Mouse (Mus musculus) liver, embryonic 16.5 days (tissue): ENCODE results near the gene Ola1. TPM values are rescaled to one million over a fixed set of nuclear protein-coding genes. Genes with fewer than 3 reads are reported as not detected.

ENCODE experiments used
- ATAC-seq: fragments of 200-750 bp; cut with Nextera tagmentation; 2 replicates; pipeline ENCODE4 v1.8.0; 2017; ENCODE audit warnings: low read depth, mild to moderate bottlenecking, moderate number of reproducible peaks, moderate library complexity
- H3K27ac ChIP-seq: fragments of 300-500 bp; sonication (generic); 2 replicates; pipeline ENCODE4 v1.5.1; 2014; ENCODE audit warnings: mild to moderate bottlenecking, low read length
- H3K27me3 ChIP-seq: fragments of 300-500 bp; sonication (generic); 2 replicates; pipeline ENCODE4 v1.6.1; 2014; ENCODE audit warnings: low read depth, low read length, mixed read lengths; ENCODE audit not compliant: control insufficient read depth, insufficient read depth
- H3K36me3 ChIP-seq: fragments of 300-500 bp; sonication (generic); 2 replicates; pipeline ENCODE4 v1.6.1; 2014; ENCODE audit warnings: mild to moderate bottlenecking; ENCODE audit not compliant: control insufficient read depth, insufficient read depth
- H3K4me1 ChIP-seq: fragments of 300-500 bp; sonication (generic); 2 replicates; pipeline ENCODE4 v1.6.1; 2014; ENCODE audit warnings: low read depth, low read length, mixed read lengths; ENCODE audit not compliant: control insufficient read depth
- H3K4me2 ChIP-seq: fragments of 300-500 bp; sonication (generic); 2 replicates; pipeline ENCODE4 v1.6.1; 2014; ENCODE audit warnings: low read depth, low read length, mixed read lengths
- H3K4me3 ChIP-seq: fragments of 300-500 bp; sonication (generic); 2 replicates; pipeline ENCODE4 v1.5.1; 2014; ENCODE audit warnings: low read depth, mild to moderate bottlenecking, low read length
- H3K9ac ChIP-seq: fragments of 300-500 bp; sonication (generic); 2 replicates; pipeline ENCODE4 v1.6.1; 2014; ENCODE audit warnings: low read depth, low read length
- H3K9me3 ChIP-seq: fragments of 300-500 bp; sonication (generic); replicated peaks from 2 replicates; pipeline ENCODE4 v1.6.1; 2016; ENCODE audit warnings: low read length; ENCODE audit not compliant: control insufficient read depth
- whole genome bisulfite sequencing: fragments of 180-500 bp; shearing (Covaris S2); extraction: QIAGEN DNeasy Blood & Tissue Kit; methylation state at CpG from one replicate; pipeline ENCODE4 v1.1.7; 2014; ENCODE audit not compliant: insufficient replicate concordance; 5-methylcytosine and 5-hydroxymethylcytosine counted together
- polyA plus RNA-seq: library from polyadenylated mRNA; unstranded; fragments of >200 nt; fragmentation: Nextera tagmentation; extraction: Ambion mirVana; gene quantifications from 2 replicates; pipeline ENCODE4 v1.2.1, GENCODE M21; 2015

Gene Ola1
- polyA plus RNA-seq, 1 experiment from 2014 or later: 29.7 TPM

DNA sequence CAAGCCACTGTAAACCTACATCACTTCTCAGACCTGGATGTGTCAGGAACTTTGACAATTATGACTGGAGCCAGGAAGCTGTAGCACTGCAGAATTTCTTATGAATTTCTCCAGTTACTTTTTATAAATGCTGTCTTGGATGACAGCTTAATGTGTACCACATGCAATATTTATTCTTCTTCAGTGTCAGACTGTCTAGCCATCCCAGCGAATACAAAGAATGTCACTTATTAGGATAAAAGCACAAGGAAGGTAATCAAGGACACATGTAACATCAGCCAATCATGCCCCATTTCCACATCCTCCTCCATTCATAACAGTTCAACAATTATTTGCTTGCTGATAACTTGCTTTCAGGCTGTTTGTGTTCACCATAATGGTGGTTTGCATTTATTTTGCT is 91.0 kb downstream of the Ola1 start:
- Histone ChIP-seq H3K27me3 (no peaks in the 10 kb centered on the region), H3K4me1 (no peaks in the 10 kb centered on the region), H3K27ac (no peak overlapping the region), H3K4me2 (no peak overlapping the region), H3K9me3 (no peaks in the 10 kb centered on the region), H3K9ac (no peak overlapping the region), H3K36me3 (no peaks in the 10 kb centered on the region), H3K4me3 (no peak overlapping the region)
- 83% methylated on average over 1 of the region's 1 CpGs for WGBS
- no peak for ATAC-seq

DNA sequence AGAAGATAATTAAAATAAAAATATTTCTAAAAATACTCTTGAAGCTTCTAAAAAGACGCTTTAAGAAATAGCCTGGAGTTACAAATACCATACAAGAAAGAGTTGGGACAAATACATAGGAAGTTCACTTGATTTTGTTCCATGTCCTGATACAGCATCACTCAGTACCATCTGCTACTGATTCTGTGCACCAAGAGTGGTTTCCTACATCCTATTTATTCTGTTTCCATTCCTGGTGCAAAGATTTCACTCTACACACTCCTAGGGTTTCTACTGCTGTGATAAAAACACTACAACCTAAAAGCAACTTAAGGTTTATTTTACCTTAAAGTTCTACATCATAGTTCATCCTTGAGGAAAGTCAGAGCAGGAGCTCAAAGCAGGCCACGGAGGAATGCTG is 99.9 kb downstream of the Ola1 start:
- 78% methylated on average over 2 of the region's 2 CpGs for WGBS

DNA sequence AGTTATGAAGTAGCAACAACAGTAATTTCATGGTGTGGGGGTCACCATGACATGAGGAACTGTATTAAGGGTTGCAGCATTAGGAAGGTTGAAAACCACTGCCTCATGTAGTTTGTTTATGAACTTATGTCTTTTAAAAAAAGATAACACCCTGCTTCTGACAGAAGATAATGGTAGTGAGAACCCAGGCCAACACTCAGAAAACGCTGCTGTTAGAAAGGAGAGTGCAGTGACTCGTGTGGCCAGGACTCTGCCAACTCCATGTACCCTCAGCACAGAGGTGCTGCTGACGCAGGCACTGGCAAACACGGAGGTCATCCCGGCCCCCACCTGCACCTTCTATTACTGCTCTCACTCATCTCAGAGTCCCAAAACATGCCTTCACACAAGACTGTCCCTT is 111.6 kb downstream of the Ola1 start:
- WGBS: 65% methylated on average over 5 of the region's 5 CpGs
- no peak for ATAC-seq
- H3K4me1 ChIP-seq: peaks cover 2% of the 10 kb centered on the region; the same call in 1 of the 2 replicates
- no peaks in the 10 kb centered on the region for H3K36me3 ChIP-seq
- no peak overlapping the region for H3K27ac ChIP-seq
- no peak overlapping the region for H3K9ac ChIP-seq
- H3K27me3 ChIP-seq: no peaks in the 10 kb centered on the region
- H3K9me3 ChIP-seq: no peaks in the 10 kb centered on the region
- H3K4me2 ChIP-seq: no peak overlapping the region
- H3K4me3 ChIP-seq: no peak overlapping the region

More for the DNA sequence above, 99.9 kb downstream of the Ola1 start:
- no peaks in the 10 kb centered on the region for H3K36me3 ChIP-seq
- no peak for ATAC-seq
- no peaks in the 10 kb centered on the region for H3K4me1 ChIP-seq
- no peak overlapping the region for H3K9ac ChIP-seq
- no peak overlapping the region for H3K4me2 ChIP-seq
- H3K27ac ChIP-seq: no peak overlapping the region
- H3K27me3 ChIP-seq: no peaks in the 10 kb centered on the region
- no peak overlapping the region for H3K4me3 ChIP-seq
- no peaks in the 10 kb centered on the region for H3K9me3 ChIP-seq

GRCm38 (mm10) chr2:73096491-73096890 is 122.2 kb downstream of the Ola1 start:
- WGBS: 84% methylated on average over 3 of the region's 3 CpGs
- Histone ChIP-seq H3K9ac (no peak overlapping the region), H3K36me3 (no peaks in the 10 kb centered on the region; the same call in 1 of the 2 replicates), H3K4me2 (no peak overlapping the region), H3K4me1 (peaks cover 23% of the 10 kb centered on the region), H3K27me3 (no peaks in the 10 kb centered on the region), H3K4me3 (no peak overlapping the region), H3K27ac (no peak overlapping the region), H3K9me3 (no peaks in the 10 kb centered on the region)
- no peak for ATAC-seq

- 73% methylated on average over 2 of the region's 2 CpGs for WGBS
- no peaks in the 10 kb centered on the region for H3K27me3 ChIP-seq
- no peaks in the 10 kb centered on the region for H3K9me3 ChIP-seq
- peaks cover 26% of the 10 kb centered on the region for H3K4me1 ChIP-seq
- no peaks in the 10 kb centered on the region; the same call in 1 of the 2 replicates for H3K36me3 ChIP-seq
- H3K9ac ChIP-seq: no peak overlapping the region
- ATAC-seq: no peak
- H3K4me3 ChIP-seq: no peak overlapping the region
- peak overlapping the region; percentile 53 for H3K27ac ChIP-seq
- H3K4me2 ChIP-seq: no peak overlapping the region
Measured at GRCm38 (mm10) chr2:73095300-73095699, 123.4 kb downstream of the Ola1 start.

- H3K4me1 ChIP-seq: peaks cover 38% of the 10 kb centered on the region
- peak overlapping the region; percentile 60 for H3K4me2 ChIP-seq
- H3K36me3 ChIP-seq: no peaks in the 10 kb centered on the region; the same call in 1 of the 2 replicates
- peak; percentile 99 for ATAC-seq
- H3K4me3 ChIP-seq: peak overlapping the region; percentile 17; the same call in 1 of the 2 replicates
- H3K9me3 ChIP-seq: no peaks in the 10 kb centered on the region
- H3K27me3 ChIP-seq: no peaks in the 10 kb centered on the region
- 0 out of 2 replicates have a peak overlapping the region, but pooled peaks have one; percentile 29 for H3K9ac ChIP-seq
- 31% methylated on average over 6 of the region's 6 CpGs for WGBS
- peak overlapping the region; percentile 99 for H3K27ac ChIP-seq
Measured at GRCm38 (mm10) chr2:73093032-73093431, 125.7 kb downstream of the Ola1 start.

GRCm38 (mm10) chr2:73091302-73091701 is 127.4 kb downstream of the Ola1 start:
- Histone ChIP-seq H3K9ac (no peak overlapping the region), H3K9me3 (no peaks in the 10 kb centered on the region), H3K27me3 (no peaks in the 10 kb centered on the region), H3K36me3 (no peaks in the 10 kb centered on the region), H3K4me1 (peaks cover 38% of the 10 kb centered on the region), H3K27ac (peak overlapping the region; percentile 76; the same call in 1 of the 2 replicates), H3K4me2 (no peak overlapping the region), H3K4me3 (no peak overlapping the region)
- 91% methylated on average over 8 of the region's 8 CpGs for WGBS
- no peak for ATAC-seq

GRCm38 (mm10) chr2:73087641-73088040 is 131.1 kb downstream of the Ola1 start:
- H3K27ac ChIP-seq: no peak overlapping the region
- H3K4me2 ChIP-seq: no peak overlapping the region
- H3K4me3 ChIP-seq: no peak overlapping the region
- no peak for ATAC-seq
- H3K4me1 ChIP-seq: peaks cover 26% of the 10 kb centered on the region
- no peak overlapping the region for H3K9ac ChIP-seq
- WGBS: 62% methylated on average over 3 of the region's 3 CpGs
- no peaks in the 10 kb centered on the region for H3K9me3 ChIP-seq
- H3K36me3 ChIP-seq: no peaks in the 10 kb centered on the region
- H3K27me3 ChIP-seq: no peaks in the 10 kb centered on the region

GRCm38 (mm10) chr2:73085669-73086304 is 132.9 kb downstream of the Ola1 start:
- no peak overlapping the region for H3K27ac ChIP-seq
- no peak overlapping the region for H3K9ac ChIP-seq
- H3K36me3 ChIP-seq: no peaks in the 10 kb centered on the region
- peaks cover 12% of the 10 kb centered on the region for H3K4me1 ChIP-seq
- H3K9me3 ChIP-seq: no peaks in the 10 kb centered on the region
- 28% methylated on average over 8 of the region's 8 CpGs for WGBS
- no peak overlapping the region for H3K4me3 ChIP-seq
- H3K4me2 ChIP-seq: no peak overlapping the region
- H3K27me3 ChIP-seq: no peaks in the 10 kb centered on the region
- ATAC-seq: no peak
